Mouse (Mus musculus): ENCODE results near the gene Pdzrn3. TPM values are rescaled to one million over a fixed set of nuclear protein-coding genes. Genes with fewer than 3 reads are reported as not detected.

Gene Pdzrn3
- polyA plus RNA-seq, 1 experiment from 2014 or later, result 20.2 TPM

- Histone ChIP-seq H3K27ac (no peak overlapping the region), H3K9ac (no peak overlapping the region)
- ATAC-seq (replicated peaks), result no peak
Measured at GRCm38 (mm10) chr6:101297563-101298520, 79.9 kb downstream of the Pdzrn3 start.

GRCm38 (mm10) chr6:101296997-101297396 is 80.7 kb downstream of the Pdzrn3 start:
- no peaks in the 10 kb centered on the region for H3K9me3 ChIP-seq
- WGBS, result 85% methylated on average over 8 of the region's 8 CpGs
- no peak overlapping the region for H3K9ac ChIP-seq
- no peaks in the 10 kb centered on the region for H3K27me3 ChIP-seq (replicated peaks)
- H3K36me3 ChIP-seq (replicated peaks), result no peaks in the 10 kb centered on the region
- no peak overlapping the region for H3K4me2 ChIP-seq
- H3K4me1 ChIP-seq, result no peaks in the 10 kb centered on the region
- ATAC-seq (replicated peaks), result no peak
- H3K27ac ChIP-seq, result no peak overlapping the region
- no peak overlapping the region for H3K4me3 ChIP-seq

More at GRCm38 (mm10) chr6:101297563-101298520, 79.9 kb downstream of the Pdzrn3 start:
- no peaks in the 10 kb centered on the region for H3K4me1 ChIP-seq
- H3K9me3 ChIP-seq, result no peaks in the 10 kb centered on the region
- H3K4me2 ChIP-seq, result no peak overlapping the region
- H3K4me3 ChIP-seq, result no peak overlapping the region
- no peaks in the 10 kb centered on the region for H3K27me3 ChIP-seq (replicated peaks)
- WGBS, result 94% methylated on average over 15 of the region's 15 CpGs
- no peaks in the 10 kb centered on the region for H3K36me3 ChIP-seq (replicated peaks)

- no peaks in the 10 kb centered on the region for H3K36me3 ChIP-seq (replicated peaks)
- no peak overlapping the region for H3K27ac ChIP-seq
- H3K4me1 ChIP-seq, result no peaks in the 10 kb centered on the region
- no peak for ATAC-seq (replicated peaks)
- 48% methylated on average over 8 of the region's 8 CpGs for WGBS
- no peak overlapping the region for H3K9ac ChIP-seq
- no peak overlapping the region for H3K4me2 ChIP-seq
- H3K27me3 ChIP-seq (replicated peaks), result no peaks in the 10 kb centered on the region
- H3K4me3 ChIP-seq, result no peak overlapping the region
- H3K9me3 ChIP-seq, result no peaks in the 10 kb centered on the region
Measured at GRCm38 (mm10) chr6:101296280-101296679, 81.4 kb downstream of the Pdzrn3 start.

- Histone ChIP-seq H3K9me3 (no peaks in the 10 kb centered on the region), H3K27me3 (replicated peaks) (no peaks in the 10 kb centered on the region), H3K4me3 (no peak overlapping the region), H3K27ac (no peak overlapping the region), H3K4me1 (no peaks in the 10 kb centered on the region), H3K9ac (no peak overlapping the region), H3K36me3 (replicated peaks) (no peaks in the 10 kb centered on the region), H3K4me2 (no peak overlapping the region)
- ATAC-seq (replicated peaks), result no peak
- 89% methylated on average over 12 of the region's 12 CpGs for WGBS
Measured at GRCm38 (mm10) chr6:101293036-101293572, 84.6 kb downstream of the Pdzrn3 start.

- Histone ChIP-seq H3K27ac (no peak overlapping the region), H3K36me3 (replicated peaks) (no peaks in the 10 kb centered on the region), H3K9me3 (no peaks in the 10 kb centered on the region), H3K9ac (no peak overlapping the region), H3K4me3 (no peak overlapping the region), H3K4me1 (no peaks in the 10 kb centered on the region), H3K4me2 (no peak overlapping the region), H3K27me3 (replicated peaks) (no peaks in the 10 kb centered on the region)
- ATAC-seq (replicated peaks), result no peak
- 54% methylated on average over 2 of the region's 2 CpGs for WGBS
Measured at GRCm38 (mm10) chr6:101291944-101292343, 85.8 kb downstream of the Pdzrn3 start.

- ATAC-seq (replicated peaks), result no peak
- Histone ChIP-seq H3K9me3 (no peaks in the 10 kb centered on the region), H3K27ac (no peak overlapping the region), H3K4me2 (no peak overlapping the region), H3K36me3 (replicated peaks) (no peaks in the 10 kb centered on the region), H3K4me3 (no peak overlapping the region), H3K4me1 (no peaks in the 10 kb centered on the region), H3K27me3 (replicated peaks) (no peaks in the 10 kb centered on the region), H3K9ac (no peak overlapping the region)
- 67% methylated on average over 2 of the region's 2 CpGs for WGBS
Measured at GRCm38 (mm10) chr6:101290160-101290559, 87.5 kb downstream of the Pdzrn3 start.

GRCm38 (mm10) chr6:101289428-101289827 is 88.3 kb downstream of the Pdzrn3 start:
- Histone ChIP-seq H3K27ac (no peak overlapping the region), H3K27me3 (replicated peaks) (no peaks in the 10 kb centered on the region), H3K36me3 (replicated peaks) (no peaks in the 10 kb centered on the region), H3K4me1 (no peaks in the 10 kb centered on the region), H3K4me3 (no peak overlapping the region), H3K4me2 (no peak overlapping the region), H3K9me3 (no peaks in the 10 kb centered on the region), H3K9ac (no peak overlapping the region)
- ATAC-seq (replicated peaks), result no peak
- WGBS, result 77% methylated on average over 4 of the region's 4 CpGs

GRCm38 (mm10) chr6:101287566-101288173 is 90.0 kb downstream of the Pdzrn3 start:
- 88% methylated on average over 5 of the region's 5 CpGs for WGBS
- no peaks in the 10 kb centered on the region for H3K9me3 ChIP-seq
- H3K27me3 ChIP-seq (replicated peaks), result no peaks in the 10 kb centered on the region
- no peak overlapping the region for H3K27ac ChIP-seq
- no peak overlapping the region for H3K4me3 ChIP-seq
- H3K9ac ChIP-seq, result no peak overlapping the region
- no peak overlapping the region for H3K4me2 ChIP-seq
- H3K36me3 ChIP-seq (replicated peaks), result no peaks in the 10 kb centered on the region
- ATAC-seq (replicated peaks), result no peak
- H3K4me1 ChIP-seq, result 0 out of 2 replicates have a peak, but pooled peaks cover under 1% of the 10 kb centered on the region

- Histone ChIP-seq H3K4me1 (0 out of 2 replicates have a peak, but pooled peaks cover 5% of the 10 kb centered on the region), H3K4me3 (no peak overlapping the region), H3K27ac (no peak overlapping the region), H3K9ac (no peak overlapping the region), H3K4me2 (no peak overlapping the region), H3K9me3 (no peaks in the 10 kb centered on the region), H3K36me3 (replicated peaks) (no peaks in the 10 kb centered on the region), H3K27me3 (replicated peaks) (no peaks in the 10 kb centered on the region)
- WGBS, result 88% methylated on average over 2 of the region's 2 CpGs
- ATAC-seq (replicated peaks), result no peak
Measured at GRCm38 (mm10) chr6:101287077-101287476, 90.6 kb downstream of the Pdzrn3 start.

- Histone ChIP-seq H3K9me3 (no peaks in the 10 kb centered on the region), H3K9ac (no peak overlapping the region), H3K4me2 (no peak overlapping the region), H3K36me3 (replicated peaks) (no peaks in the 10 kb centered on the region), H3K27me3 (replicated peaks) (no peaks in the 10 kb centered on the region), H3K4me3 (no peak overlapping the region), H3K4me1 (peaks cover 19% of the 10 kb centered on the region), H3K27ac (no peak overlapping the region)
- no peak for ATAC-seq (replicated peaks)
- WGBS, result 53% methylated on average over 6 of the region's 6 CpGs
Measured at GRCm38 (mm10) chr6:101284368-101284955, 93.2 kb downstream of the Pdzrn3 start.

GRCm38 (mm10) chr6:101283891-101284290 is 93.8 kb downstream of the Pdzrn3 start:
- no peaks in the 10 kb centered on the region for H3K27me3 ChIP-seq (replicated peaks)
- 72% methylated on average over 3 of the region's 3 CpGs for WGBS
- ATAC-seq (replicated peaks), result no peak

GRCm38 (mm10) chr6:101281644-101282043 is 96.1 kb downstream of the Pdzrn3 start:
- no peak overlapping the region for H3K4me3 ChIP-seq
- no peak for ATAC-seq (replicated peaks)
- H3K36me3 ChIP-seq (replicated peaks), result no peaks in the 10 kb centered on the region
- no peak overlapping the region for H3K9ac ChIP-seq
- no peak overlapping the region for H3K4me2 ChIP-seq
- H3K27me3 ChIP-seq (replicated peaks), result no peaks in the 10 kb centered on the region
- H3K4me1 ChIP-seq, result peaks cover 19% of the 10 kb centered on the region
- no peaks in the 10 kb centered on the region for H3K9me3 ChIP-seq
- WGBS, result 6% methylated on average over 3 of the region's 3 CpGs
- H3K27ac ChIP-seq, result no peak overlapping the region

More at GRCm38 (mm10) chr6:101283891-101284290, 93.8 kb downstream of the Pdzrn3 start:
- Histone ChIP-seq H3K36me3 (replicated peaks) (no peaks in the 10 kb centered on the region), H3K9ac (no peak overlapping the region), H3K4me1 (peaks cover 19% of the 10 kb centered on the region), H3K9me3 (no peaks in the 10 kb centered on the region), H3K27ac (no peak overlapping the region), H3K4me2 (no peak overlapping the region), H3K4me3 (no peak overlapping the region)
